Mouse (Mus musculus): ENCODE measurements around the gene Kdm6b. TPM values are rescaled to one million over a fixed set of nuclear protein-coding genes. Genes with fewer than 3 reads are reported as not detected.
A peak's percentile ranks its signal among the peaks of the same experiment; 100 is the strongest.

The Kdm6b gene
- polyA plus RNA-seq, 1 experiment from 2014 or later: 42.0 TPM

DNA sequence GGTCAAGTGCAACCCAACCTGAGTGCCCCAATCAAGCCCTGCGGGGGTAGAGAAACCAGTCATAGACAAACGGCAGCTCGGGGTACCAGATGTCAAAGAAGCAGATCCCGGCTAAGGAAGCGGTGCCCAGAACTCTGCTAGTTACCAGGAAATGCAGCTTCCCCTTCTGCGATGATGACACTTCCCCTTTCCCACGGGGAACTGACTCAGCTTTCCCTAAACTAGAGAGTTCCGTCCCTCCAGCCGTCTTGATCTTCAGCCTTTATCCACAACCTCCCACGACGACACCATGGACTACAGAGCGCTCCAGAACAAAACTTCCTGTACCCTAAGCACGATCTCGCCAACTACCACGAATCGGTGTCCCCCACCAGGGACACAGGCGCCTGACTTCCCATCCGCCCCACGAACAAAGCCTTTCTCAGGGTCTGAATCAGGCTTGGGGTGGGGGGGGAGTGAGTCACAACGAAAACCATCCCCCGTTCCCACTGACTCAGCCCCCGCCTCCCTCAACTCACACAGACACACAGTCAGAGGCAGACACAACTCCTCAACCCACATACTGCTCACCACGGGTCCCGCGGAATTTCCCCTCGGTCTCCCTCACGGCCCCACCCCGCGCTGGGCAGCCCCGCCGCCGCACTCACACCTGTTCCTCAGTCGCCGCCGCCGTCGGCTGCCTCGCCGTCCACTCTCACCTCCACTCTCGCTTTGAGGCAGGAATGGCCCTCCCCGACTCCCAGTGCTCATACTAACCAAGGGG, 3.0 kb downstream of the Kdm6b start:
- peak overlapping the region; percentile 94 for H3K4me2 ChIP-seq (ENCODE audit: low read depth)
- ATAC-seq (ENCODE audit: insufficient read depth, low FRiP score, low TSS enrichment): no peak
- H3K36me3 ChIP-seq (ENCODE audit: control insufficient read depth, insufficient read depth, low read length): peaks cover 24% of the 10 kb centered on the region
- H3K4me1 ChIP-seq (ENCODE audit: control insufficient read depth, insufficient read depth, low read length): peaks cover 47% of the 10 kb centered on the region
- no peaks in the 10 kb centered on the region for H3K27me3 ChIP-seq (ENCODE audit: control insufficient read depth, insufficient read depth, low read length)
- 0% methylated on average over 41 of the region's 41 CpGs for WGBS
- no peak for DNase-seq (ENCODE audit: low spot score)
- peak overlapping the region; percentile 89 for H3K4me3 ChIP-seq (ENCODE audit: low read depth, low read length)
- H3K27ac ChIP-seq (ENCODE audit: low read depth, low read length): peak overlapping the region; percentile 84
- peak overlapping the region; percentile 74 for H3K9ac ChIP-seq (ENCODE audit: low read length)
- H3K9me3 ChIP-seq (ENCODE audit: control insufficient read depth, low read length): no peaks in the 10 kb centered on the region

DNA sequence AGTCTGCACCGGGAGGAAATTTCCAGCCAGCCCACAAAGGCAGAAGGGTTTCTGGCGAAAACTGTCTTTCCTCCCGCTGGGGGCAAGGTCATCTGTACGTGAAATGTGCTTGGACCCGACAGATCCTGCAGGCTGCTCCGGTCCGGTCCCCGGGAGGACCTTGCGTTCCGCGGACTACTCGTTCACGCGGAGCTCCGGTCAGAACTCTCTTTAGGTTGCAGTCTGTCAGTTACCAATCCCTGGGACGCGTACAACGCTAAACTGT, 3.5 kb downstream of the Kdm6b start:
- peak overlapping the region; percentile 84 for H3K27ac ChIP-seq (ENCODE audit: low read depth, low read length)
- ATAC-seq (ENCODE audit: insufficient read depth, low FRiP score, low TSS enrichment): no peak
- H3K4me3 ChIP-seq (ENCODE audit: low read depth, low read length): peak overlapping the region; percentile 89
- H3K36me3 ChIP-seq (ENCODE audit: control insufficient read depth, insufficient read depth, low read length): peaks cover 28% of the 10 kb centered on the region
- peak; percentile 48 for DNase-seq (ENCODE audit: low spot score)
- no peaks in the 10 kb centered on the region for H3K9me3 ChIP-seq (ENCODE audit: control insufficient read depth, low read length)
- peaks cover 44% of the 10 kb centered on the region for H3K4me1 ChIP-seq (ENCODE audit: control insufficient read depth, insufficient read depth, low read length)
- no peaks in the 10 kb centered on the region for H3K27me3 ChIP-seq (ENCODE audit: control insufficient read depth, insufficient read depth, low read length)
- peak overlapping the region; percentile 74 for H3K9ac ChIP-seq (ENCODE audit: low read length)
- peak overlapping the region; percentile 94 for H3K4me2 ChIP-seq (ENCODE audit: low read depth)
- 0% methylated on average over 18 of the region's 18 CpGs for WGBS

DNA sequence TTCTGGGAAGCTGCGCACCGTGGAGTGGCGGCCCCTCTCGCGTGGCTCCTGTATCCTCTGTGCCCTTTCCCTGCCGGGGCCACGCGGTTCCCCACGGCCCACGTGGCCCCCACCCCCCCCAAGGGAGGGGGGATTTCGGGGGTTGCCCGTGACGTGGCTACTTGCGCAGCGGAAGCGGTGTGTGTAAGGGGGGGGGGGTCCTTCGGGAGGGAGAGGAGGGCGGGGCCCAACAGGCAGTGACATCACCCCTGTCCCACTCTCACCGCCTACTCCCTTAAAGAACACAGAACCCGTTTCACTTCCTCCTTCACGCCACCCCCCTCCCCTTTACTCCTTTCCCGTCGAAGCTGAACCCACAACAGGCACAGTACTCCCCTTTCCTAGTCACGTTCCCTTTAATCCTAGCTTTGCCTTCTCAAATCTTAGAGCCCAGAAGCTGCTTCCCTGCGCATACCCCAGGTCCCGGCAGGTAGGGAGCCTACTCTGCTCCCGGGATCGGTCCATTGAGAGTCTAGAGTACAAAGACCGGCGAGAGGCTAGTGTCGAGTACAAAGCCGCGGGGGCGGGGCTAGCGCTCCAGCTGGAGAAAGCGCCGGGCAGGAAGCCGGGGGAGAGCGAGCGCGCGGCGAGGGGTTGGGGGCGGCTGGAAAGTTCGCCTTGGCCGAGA, 4.0 kb downstream of the Kdm6b start:
- 1% methylated on average over 41 of the region's 46 CpGs for WGBS
- peak; percentile 51; the same call in 1 of the 2 replicates for ATAC-seq (ENCODE audit: insufficient read depth, low FRiP score, low TSS enrichment)
- DNase-seq (ENCODE audit: low spot score): peak; percentile 90
- H3K4me2 ChIP-seq (ENCODE audit: low read depth): peak overlapping the region; percentile 94
- no peaks in the 10 kb centered on the region for H3K9me3 ChIP-seq (ENCODE audit: control insufficient read depth, low read length)
- peaks cover 31% of the 10 kb centered on the region for H3K36me3 ChIP-seq (ENCODE audit: control insufficient read depth, insufficient read depth, low read length)
- H3K4me3 ChIP-seq (ENCODE audit: low read depth, low read length): peak overlapping the region; percentile 89
- H3K9ac ChIP-seq (ENCODE audit: low read length): peak overlapping the region; percentile 74
- peak overlapping the region; percentile 84 for H3K27ac ChIP-seq (ENCODE audit: low read depth, low read length)
- H3K27me3 ChIP-seq (ENCODE audit: control insufficient read depth, insufficient read depth, low read length): no peaks in the 10 kb centered on the region
- H3K4me1 ChIP-seq (ENCODE audit: control insufficient read depth, insufficient read depth, low read length): peaks cover 40% of the 10 kb centered on the region

DNA sequence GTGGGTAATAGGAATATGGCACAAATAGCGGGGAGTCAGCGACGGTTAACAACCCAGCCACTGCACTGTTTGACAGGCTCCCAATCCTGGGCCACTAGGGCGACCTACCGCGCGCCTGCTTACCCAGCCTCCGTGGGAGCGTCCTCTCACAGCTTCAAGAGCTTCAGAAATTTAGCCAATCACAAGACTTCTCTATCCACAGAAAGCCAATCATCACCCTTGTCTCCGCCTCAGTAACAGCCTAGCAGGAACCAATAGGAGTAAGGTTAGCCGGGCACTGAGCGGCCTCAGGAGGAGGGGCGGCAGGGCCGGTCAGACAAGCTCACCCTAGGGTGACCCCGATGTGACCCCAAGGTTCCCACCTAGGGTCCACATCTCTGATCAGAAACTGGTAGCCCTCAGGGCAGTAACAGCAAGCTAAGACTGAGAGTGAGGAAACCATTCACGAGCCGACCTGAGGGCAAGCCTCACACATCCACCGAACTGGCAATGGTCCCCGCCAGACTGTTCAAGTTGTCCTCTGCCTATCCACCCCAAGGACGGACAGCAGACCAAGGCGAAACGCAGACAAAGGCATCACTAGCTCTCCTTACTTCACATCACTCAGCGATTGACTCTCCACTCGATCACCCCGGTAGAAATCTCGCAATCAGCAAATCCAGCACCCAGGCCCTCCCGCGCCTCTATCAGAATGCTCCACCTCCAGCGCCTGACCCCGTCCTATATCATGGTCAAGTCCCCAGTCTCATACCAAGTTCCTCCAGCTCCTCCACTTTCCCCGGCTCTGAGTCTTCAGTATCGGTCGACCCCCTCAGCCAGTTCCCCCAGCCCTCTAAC, 4.7 kb downstream of the Kdm6b start:
- WGBS: under 1% methylated on average over 33 of the region's 33 CpGs
- ATAC-seq (ENCODE audit: insufficient read depth, low FRiP score, low TSS enrichment): peak; percentile 64

DNA sequence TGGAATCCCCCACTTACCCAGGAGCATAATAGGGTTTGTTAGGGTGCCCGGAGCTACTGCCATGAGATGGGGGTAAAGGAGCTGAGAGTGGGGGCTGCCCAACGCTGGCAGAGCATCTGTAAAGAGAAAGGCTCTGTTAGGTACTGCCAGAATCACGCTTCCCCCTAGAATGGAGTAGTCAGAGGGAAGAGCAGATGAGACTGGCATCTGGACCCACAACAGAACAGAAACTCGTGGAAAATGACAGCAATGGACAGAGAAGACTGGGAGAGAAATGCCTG, 5.8 kb downstream of the Kdm6b start:
- Histone ChIP-seq H3K4me3 (ENCODE audit: low read depth, low read length) (peak overlapping the region; percentile 89; the same call in 1 of the 2 replicates), H3K9me3 (ENCODE audit: control insufficient read depth, low read length) (no peaks in the 10 kb centered on the region), H3K27ac (ENCODE audit: low read depth, low read length) (no peak overlapping the region), H3K36me3 (ENCODE audit: control insufficient read depth, insufficient read depth, low read length) (peaks cover 41% of the 10 kb centered on the region), H3K4me2 (ENCODE audit: low read depth) (no peak overlapping the region), H3K9ac (ENCODE audit: low read length) (no peak overlapping the region; the same call in 1 of the 2 replicates), H3K4me1 (ENCODE audit: control insufficient read depth, insufficient read depth, low read length) (peaks cover 22% of the 10 kb centered on the region), H3K27me3 (ENCODE audit: control insufficient read depth, insufficient read depth, low read length) (no peaks in the 10 kb centered on the region)
- ATAC-seq (ENCODE audit: insufficient read depth, low FRiP score, low TSS enrichment) (no peak), DNase-seq (ENCODE audit: low spot score) (no peak)
- 90% methylated on average over 4 of the region's 4 CpGs for WGBS

More for the DNA sequence above, 4.7 kb downstream of the Kdm6b start:
- Histone ChIP-seq H3K9me3 (ENCODE audit: control insufficient read depth, low read length) (no peaks in the 10 kb centered on the region), H3K27me3 (ENCODE audit: control insufficient read depth, insufficient read depth, low read length) (no peaks in the 10 kb centered on the region), H3K4me2 (ENCODE audit: low read depth) (peak overlapping the region; percentile 94), H3K27ac (ENCODE audit: low read depth, low read length) (peak overlapping the region; percentile 84), H3K4me1 (ENCODE audit: control insufficient read depth, insufficient read depth, low read length) (peaks cover 32% of the 10 kb centered on the region), H3K36me3 (ENCODE audit: control insufficient read depth, insufficient read depth, low read length) (peaks cover 38% of the 10 kb centered on the region), H3K9ac (ENCODE audit: low read length) (peak overlapping the region; percentile 74), H3K4me3 (ENCODE audit: low read depth, low read length) (peak overlapping the region; percentile 89)
- peak; percentile 76 for DNase-seq (ENCODE audit: low spot score)

DNA sequence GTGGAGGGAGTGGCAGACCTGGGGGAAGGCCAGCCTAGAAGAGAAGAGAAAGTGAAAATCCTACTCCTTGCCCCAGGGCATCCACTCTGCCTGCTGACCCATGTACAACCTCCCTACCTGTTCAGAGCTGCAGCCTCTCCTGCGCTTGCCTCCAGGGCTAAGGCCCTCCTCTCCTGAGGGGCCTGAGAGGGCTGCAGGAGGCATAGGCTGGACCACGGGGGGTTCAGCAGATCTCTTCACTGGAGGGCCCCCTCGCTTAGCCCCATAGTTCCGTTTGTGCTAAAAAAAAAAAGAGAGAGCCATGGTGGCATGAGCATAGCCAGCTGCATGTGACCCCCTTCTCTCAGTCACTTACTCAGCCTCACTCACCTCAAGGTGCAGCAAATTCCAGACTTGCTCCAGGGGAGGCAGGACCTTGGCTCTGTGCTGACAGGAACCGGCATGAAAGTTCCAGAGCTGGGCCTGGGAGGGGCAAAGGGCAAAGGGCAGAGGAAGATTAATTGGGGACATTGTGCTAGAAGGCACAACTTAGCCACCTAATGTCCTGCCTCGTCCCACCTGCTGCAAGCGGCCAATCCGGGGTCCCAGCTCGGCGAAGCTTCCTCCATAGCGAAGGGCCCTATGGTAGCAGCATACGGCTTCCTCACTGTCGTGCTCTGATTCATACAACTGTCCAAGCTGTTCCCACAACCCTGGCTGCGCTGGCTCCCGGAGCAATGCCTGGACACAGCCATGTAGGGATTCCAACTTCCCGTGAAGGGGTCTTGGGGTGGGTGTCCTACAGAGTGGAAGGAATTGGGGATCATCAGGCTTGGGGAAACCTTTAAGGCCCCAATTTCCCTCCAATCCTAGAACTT, 6.4 kb downstream of the Kdm6b start:
- Histone ChIP-seq H3K4me3 (ENCODE audit: low read depth, low read length) (peak overlapping the region; percentile 89; the same call in 1 of the 2 replicates), H3K4me2 (ENCODE audit: low read depth) (no peak overlapping the region), H3K9me3 (ENCODE audit: control insufficient read depth, low read length) (no peaks in the 10 kb centered on the region), H3K4me1 (ENCODE audit: control insufficient read depth, insufficient read depth, low read length) (peaks cover 16% of the 10 kb centered on the region), H3K27ac (ENCODE audit: low read depth, low read length) (no peak overlapping the region), H3K36me3 (ENCODE audit: control insufficient read depth, insufficient read depth, low read length) (peaks cover 41% of the 10 kb centered on the region), H3K9ac (ENCODE audit: low read length) (no peak overlapping the region), H3K27me3 (ENCODE audit: control insufficient read depth, insufficient read depth, low read length) (no peaks in the 10 kb centered on the region)
- WGBS: 89% methylated on average over 16 of the region's 16 CpGs
- ATAC-seq (ENCODE audit: insufficient read depth, low FRiP score, low TSS enrichment) (no peak), DNase-seq (ENCODE audit: low spot score) (no peak)

DNA sequence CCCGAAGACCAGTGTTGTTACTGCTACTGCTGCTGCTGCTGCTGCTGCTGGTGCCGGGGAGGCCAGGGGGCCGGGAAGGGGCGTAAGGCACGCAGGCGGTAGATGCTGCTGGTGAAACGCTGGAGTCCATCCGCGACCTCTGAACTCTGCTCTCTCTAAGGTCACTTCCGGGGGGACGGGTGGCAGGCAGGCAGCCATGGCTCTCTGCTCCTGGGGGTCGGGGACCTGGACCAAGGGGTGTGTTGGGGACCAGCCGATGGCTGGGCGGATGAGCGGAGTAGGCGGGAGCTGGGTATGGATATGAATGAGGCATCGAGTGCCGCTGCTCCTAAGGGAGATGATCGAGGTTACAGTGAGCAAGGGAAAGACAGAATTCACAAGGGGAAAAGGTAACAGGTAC, 7.2 kb downstream of the Kdm6b start:
- Histone ChIP-seq H3K9ac (ENCODE audit: low read length) (no peak overlapping the region), H3K4me3 (ENCODE audit: low read depth, low read length) (no peak overlapping the region), H3K4me1 (ENCODE audit: control insufficient read depth, insufficient read depth, low read length) (peaks cover 11% of the 10 kb centered on the region), H3K36me3 (ENCODE audit: control insufficient read depth, insufficient read depth, low read length) (peaks cover 47% of the 10 kb centered on the region), H3K4me2 (ENCODE audit: low read depth) (no peak overlapping the region), H3K9me3 (ENCODE audit: control insufficient read depth, low read length) (no peaks in the 10 kb centered on the region), H3K27ac (ENCODE audit: low read depth, low read length) (no peak overlapping the region), H3K27me3 (ENCODE audit: control insufficient read depth, insufficient read depth, low read length) (no peaks in the 10 kb centered on the region)
- 90% methylated on average over 19 of the region's 19 CpGs for WGBS
- ATAC-seq (ENCODE audit: insufficient read depth, low FRiP score, low TSS enrichment): no peak
- no peak for DNase-seq (ENCODE audit: low spot score)
